Mouse (Mus musculus) embryonic fibroblast, embryonic 13.5 days (primary cell): ENCODE results near the gene Adgrf2.

Source experiments
- CTCF ChIP-seq: IDR thresholded peaks from 2 replicates; pipeline ENCODE4 v1.5.1; 2011; ENCODE audit warnings: mild to moderate bottlenecking, control low read depth, low read length, moderate library complexity, borderline replicate concordance; ENCODE audit not compliant: insufficient read depth
- POLR2A ChIP-seq: IDR thresholded peaks from 2 replicates; pipeline ENCODE4 v1.6.1; 2011; ENCODE audit warnings: low read depth, mild to moderate bottlenecking, control low read depth, low read length, moderate library complexity

GRCm38 (mm10) chr17:42694730-42695129, 47.2 kb downstream of the Adgrf2 start:
- TF ChIP-seq CTCF (no peak), POLR2A (no peak)
